Mouse (Mus musculus): Measurements from ENCODE around the gene Sugp1. TPM values are rescaled to one million over a fixed set of nuclear protein-coding genes. Genes with fewer than 3 reads are reported as not detected.
"Not testable (repeated sequence)": the region's sequence is repeated elsewhere in the genome, so short reads cannot be mapped to it uniquely, and the experiment has no call there.

The Sugp1 gene
- total RNA-seq (2021): 10 to 100 TPM; 15.8 to 17.6 TPM
- long read RNA-seq, experiment 1, transcript Sugp1-201 (14 exons, 2,681 nt): major isoform, 16 of 23 reads
- long read RNA-seq, experiment 1, partial matches to known transcripts: 7 of 23 reads
- long read RNA-seq, experiment 1, other reads (novel, unspliced or antisense): 0 of 23 reads
- long read RNA-seq, experiment 2, partial matches to known transcripts: 4 of 7 reads
- long read RNA-seq, experiment 2, other reads (novel, unspliced or antisense): 0 of 7 reads

DNA sequence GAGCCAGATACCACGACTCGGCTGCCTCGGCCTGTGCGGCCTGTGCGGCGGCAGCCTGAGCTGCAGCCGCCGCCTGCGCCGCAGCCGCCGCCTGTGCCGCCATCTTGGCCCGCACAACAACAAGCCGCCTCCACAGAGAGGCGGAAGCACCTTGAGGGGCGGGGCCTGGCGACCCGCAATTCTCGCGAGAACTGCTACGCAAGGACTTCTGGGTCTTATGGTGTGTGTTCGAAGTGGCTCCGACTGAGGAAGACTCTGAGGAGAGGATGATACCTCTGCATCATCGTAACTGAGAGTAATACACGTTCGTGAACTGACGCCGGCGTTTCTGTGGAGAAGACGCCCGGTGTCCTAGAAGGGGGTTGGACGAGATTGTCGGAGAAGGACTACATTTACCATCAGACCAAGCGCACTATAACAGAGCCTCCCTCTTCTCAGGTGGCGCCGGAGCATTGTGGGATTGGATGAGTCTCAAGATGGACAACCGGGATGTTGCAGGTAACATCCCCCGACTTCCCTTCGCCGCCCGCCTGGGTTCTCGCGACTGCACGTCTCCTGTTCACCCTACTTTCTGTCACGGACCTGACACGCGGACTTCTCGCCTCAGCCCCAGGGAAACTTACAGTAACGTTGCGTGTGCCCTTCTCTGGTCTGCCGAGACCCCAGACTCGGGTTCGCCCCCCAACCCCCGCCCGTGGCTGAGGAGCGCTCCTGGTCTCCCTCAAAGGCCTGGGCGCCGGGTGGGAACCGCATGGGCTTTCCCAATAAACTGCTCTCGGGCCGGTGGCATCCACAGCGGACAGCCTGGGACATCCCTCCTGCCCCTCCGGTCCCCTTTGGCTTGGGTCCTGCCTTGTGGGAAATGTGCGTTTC, at the start of gene Sugp1, which contains the start of gene Mau2:
Gene Sugp1, plus strand, starts transcription at position 231 of the 873 bp plus-strand sequence.
Gene Mau2, minus strand, starts transcription at position 152 of the 873 bp plus-strand sequence.
- peak; percentile 97 to 98 for DNase-seq

DNA sequence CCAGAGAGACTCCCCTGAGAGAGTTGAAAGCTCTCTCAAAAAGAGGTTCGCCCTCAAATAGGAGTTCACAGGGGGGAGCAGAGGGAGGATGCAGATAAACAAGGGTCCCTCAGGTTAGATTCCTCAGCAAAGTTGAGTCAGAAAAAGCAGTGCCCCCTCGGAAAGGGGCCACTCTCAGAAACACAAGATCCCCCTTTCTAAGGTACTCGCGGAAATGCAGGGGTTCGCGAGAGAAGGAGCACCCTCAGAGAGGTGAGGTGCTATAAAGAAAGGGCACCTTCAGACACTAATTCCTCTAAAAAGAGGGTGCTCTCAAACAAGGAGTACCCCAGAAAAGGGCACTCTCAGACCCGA, 47.2 kb upstream of the Sugp1 start:
- no peak for DNase-seq

DNA sequence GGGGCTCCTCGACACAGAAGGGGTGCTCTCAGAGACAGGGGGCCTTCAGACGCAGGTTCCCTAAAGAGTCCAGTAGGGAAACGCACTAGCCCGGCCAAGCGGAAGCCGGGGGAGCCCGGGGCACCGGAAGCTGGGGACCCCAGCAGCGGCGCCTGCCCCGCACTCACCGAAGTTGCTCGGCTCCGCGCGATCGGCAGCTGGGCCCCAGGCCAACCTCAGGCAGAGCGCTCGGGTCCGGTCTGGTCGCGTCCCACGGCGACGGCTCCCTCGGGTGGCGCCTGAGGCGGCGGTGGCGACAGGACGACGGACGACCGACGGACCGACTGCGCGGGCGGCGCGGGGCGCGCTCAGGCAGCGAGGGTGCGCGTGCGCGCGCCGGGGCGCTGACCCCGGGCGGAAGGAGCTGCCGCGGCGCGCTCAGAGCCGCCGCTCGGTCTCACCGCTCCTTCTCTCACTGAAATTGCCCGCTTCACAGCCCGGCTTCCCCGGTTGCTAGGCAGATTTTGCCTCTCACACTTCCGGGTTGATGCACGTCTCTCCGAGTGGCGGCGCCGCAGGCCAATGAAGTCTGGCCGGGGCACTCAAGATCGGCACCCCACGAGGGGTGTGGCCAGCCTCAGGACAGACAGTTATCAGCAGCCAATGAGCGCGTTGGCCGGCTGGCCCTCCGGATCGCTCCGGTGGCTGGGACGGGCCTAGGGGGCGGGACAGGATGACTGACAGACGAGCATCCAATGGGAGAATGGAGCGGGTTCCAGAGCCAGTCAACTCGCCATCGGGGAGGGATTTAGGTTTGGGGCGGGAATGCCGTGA, 46.6 kb upstream of the Sugp1 start, which contains the start of gene Gatad2a:
Gene Gatad2a, minus strand, starts transcription at position 609 of the 813 bp plus-strand sequence.
- DNase-seq: peak; percentile 100

DNA sequence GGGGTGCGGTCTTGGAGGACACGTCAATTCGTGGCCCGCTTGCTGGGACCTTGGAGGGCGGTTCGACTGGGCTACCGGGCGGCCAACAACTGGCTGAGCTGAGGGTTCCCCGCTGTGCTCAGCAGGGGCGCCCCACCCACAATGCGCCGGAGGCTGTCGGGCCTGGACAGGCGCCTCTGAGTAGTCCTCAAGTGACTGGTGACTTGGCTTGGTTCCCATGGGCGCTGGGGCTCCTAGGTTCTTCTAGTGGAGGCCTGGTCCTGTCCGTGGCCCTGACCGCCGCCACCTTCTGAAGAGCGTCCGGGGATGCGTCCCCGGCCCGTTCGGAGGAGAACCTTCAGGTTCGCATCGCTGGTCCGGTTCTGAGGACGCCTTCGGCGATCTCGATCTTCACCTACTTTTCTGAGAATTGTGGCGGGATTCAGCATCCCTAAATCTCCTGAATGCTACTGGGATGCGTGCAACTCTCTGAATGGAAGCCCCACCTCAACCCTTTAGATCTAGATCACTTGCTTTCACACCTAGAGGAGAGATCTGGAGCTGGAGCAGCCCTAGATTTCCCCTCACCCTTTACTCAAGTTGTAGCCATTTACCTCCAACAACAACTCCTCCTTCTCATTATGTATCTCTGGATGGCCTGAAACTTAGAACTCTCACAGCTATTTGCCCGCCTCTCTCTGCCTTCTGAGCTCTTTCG, 45.9 kb upstream of the Sugp1 start:
- DNase-seq: no peak

DNA sequence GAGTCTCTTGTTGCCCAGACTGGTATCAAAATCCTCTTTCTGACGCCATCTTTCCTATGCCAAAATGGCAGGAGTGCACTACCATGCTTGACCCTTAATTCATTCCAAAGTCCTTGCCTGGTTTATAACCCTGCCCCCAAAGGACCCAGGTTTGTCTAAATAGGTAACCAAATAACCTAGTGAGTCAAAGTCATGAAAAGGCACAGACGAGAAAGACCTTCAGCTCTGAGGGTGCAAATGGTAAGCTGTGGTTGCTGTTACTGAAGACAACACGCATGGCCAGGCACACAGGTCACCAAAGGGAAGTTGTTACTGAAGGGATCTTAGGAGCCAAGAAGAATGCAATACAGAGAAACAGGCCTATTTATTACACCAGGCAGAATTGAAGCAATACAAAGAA, 43.9 kb upstream of the Sugp1 start:
- no peak for DNase-seq

DNA sequence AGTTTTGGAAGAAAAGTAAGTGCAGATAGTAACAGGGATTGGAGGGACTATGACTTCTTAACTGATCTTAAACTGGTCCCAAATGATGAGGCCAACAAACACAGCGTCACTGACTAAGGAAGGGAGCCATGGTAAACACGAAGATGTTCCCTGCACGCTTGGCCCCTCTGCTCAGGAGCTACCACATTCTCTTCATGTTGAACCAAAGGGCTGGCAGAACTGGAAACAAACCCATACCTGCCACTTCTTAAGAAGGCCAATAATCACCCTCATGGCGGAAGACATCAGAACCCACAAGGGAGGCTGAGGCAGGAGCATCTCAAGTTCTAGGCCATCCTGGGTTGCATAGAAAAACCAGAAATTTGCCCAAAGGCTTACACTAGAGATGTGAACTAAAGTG, 43.4 kb upstream of the Sugp1 start:
- DNase-seq: no peak

DNA sequence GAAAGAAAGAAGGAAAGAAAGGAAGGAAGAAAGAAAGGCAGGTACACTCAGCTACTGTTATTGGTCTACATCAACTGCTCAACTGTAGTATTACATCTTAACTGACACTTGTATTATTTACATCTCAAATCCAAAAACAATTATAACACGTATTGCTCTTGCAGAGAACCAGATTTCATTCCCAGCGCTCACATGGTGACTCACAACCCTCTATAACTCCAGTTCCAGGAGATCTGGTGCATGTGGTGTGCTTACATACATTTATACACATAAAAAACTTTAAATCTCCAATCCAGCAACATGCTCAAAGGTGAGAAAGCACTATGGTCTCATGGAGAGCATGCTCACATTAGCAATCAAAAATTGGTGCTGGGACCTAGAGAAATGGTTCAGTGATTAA, 42.4 kb upstream of the Sugp1 start:
- DNase-seq: no peak

DNA sequence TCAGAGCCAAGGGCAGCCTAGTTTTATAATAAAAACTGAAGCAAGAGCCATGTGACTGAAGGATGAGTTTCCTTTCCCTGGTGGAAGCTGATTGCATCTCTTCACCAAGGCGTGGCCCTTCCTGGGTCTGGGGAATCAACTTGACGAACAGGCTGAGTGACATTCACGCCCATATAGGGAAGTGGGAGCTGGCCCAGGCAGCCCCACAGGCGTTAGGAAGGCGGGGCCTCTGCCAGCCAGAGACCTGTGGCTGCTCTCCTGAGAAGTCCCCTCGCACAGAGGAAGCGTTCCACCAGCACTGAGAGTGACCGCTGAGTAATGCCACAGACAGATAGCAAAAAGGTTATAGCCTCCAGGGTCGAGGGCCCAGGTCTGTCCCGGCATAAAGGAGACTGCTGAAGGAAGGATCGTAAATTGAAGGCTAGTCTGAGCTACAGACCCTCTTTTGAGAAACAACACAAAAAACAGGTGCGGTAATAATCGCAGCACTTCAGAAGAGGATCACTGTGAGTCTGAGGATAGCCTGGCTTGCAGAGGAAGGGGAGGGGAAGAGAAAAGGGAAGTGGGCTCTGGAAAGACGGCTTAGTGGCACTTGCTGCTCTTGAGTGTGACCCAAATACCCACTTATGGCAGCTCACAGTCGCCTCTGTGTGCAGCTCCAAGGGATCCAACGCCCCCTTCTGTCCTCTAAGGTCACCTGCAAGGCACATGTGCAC, 41.3 kb upstream of the Sugp1 start:
- peak; percentile 70 to 85 for DNase-seq

DNA sequence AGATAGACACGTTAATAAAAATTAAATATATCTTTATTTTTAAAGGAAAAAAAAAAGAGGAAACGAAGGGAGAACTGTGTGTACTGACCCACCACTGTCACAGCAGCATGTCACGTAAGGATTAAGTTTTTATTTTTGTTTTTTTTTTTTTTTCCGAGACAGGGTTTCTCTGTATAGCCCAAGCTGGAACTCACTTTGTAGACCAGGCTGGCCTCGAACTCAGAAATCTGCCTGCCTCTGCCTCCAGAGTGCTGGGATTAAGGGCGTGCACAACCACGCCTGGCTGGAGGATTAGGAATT, 40.8 kb upstream of the Sugp1 start:
- not testable (repeated sequence) for DNase-seq

DNA sequence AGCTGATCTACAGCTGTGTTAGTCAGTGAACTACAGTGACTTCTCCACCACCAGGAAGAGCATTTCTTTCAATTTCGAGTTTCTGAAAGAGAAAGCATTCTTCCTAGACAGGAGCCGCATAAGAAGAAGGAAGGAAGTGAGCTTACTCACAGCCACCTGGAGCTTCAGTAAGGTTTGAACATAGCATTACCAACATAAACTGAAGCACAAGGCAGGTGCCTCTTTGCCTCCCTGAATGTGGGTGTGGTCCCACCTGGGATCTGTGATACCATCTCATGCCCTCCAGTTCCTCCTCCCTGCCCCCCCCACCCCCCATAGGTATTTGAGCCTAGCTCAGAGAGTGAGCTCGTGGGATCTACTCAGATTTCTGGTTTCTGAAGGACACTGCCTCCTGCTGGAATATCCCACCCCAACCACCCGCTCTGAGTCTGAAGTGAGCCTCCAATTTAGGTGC, 39.4 kb upstream of the Sugp1 start:
- DNase-seq: peak in 1 of 2 experiments; percentile 20

DNA sequence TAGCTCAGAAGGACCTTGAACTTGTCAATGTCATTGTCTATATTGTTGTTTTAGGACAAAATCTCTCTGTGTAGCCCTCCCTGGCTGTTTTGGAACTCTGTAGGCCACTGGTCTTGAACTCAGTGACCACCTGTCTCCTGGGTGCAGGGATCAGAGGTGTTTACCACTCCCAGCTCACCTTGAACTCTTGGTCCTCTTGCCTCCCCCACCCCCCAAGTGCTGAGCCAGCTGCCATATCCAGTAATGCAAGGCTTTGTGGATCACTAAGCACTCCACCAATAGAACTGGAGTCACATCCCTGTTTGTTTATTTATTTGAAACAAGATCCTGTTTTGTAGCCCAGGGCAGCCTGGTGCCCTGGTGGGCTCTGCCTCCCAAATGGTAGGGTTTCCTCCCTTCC, 38.3 kb upstream of the Sugp1 start:
- no peak for DNase-seq

DNA sequence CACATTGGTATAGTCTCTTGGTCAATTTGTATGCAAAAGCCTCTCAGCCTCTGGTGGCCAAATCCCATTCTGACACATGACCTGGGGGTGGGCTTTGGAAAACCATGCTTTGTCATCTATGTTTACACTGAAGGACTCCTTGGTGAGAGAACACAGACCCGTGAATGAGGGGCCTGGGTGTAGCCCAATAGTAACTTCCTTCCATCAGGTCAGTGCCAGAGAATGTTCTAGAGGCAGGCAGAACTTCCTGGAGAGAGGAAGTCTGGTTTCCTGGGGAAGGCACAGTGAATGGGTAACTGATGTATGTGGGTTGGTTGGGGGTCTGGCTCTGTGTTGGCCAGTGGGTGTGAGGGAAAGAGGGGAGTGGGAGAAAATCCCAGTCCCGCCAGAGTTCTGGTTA, 37.4 kb upstream of the Sugp1 start:
- peak; percentile 47 to 79 for DNase-seq

DNA sequence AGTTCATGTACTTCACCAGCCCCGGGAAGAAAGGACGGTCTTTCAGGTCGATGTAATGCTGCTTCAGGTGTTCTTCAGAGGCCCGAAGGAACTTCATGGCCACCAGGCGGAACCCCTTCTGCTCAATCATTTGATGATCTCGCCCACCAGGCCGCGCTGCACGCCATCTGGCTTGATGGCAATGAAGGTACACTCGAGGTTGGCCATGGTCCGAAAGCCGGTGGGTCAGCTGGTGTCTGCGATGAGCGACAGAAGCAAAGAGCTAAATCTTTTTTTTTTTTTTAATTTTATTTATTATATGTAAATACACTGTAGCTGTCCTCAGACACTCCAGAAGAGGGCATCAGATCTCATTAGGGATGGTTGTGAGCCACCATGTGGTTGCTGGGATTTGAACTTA, 31.8 kb upstream of the Sugp1 start:
- not testable (repeated sequence) for DNase-seq

DNA sequence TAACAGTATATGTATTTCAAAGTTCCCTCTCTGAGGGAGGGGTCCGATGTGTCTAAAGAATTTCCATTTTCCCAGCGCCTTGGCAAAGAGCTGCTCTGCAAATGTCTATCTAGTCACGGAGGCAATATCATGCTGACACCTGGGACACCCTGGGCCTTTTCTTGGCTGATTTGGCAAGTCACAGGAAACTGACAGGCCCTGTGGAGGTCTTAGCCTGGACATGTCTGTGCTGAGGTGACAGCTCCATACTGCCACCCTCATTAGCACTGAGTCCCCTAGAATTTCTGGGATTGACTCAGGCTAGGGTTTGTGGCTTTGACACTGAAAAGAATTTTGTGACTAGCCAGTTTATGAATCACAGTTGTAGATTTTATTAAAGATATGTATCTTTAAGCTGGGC, 30.3 kb upstream of the Sugp1 start:
- DNase-seq: no peak

DNA sequence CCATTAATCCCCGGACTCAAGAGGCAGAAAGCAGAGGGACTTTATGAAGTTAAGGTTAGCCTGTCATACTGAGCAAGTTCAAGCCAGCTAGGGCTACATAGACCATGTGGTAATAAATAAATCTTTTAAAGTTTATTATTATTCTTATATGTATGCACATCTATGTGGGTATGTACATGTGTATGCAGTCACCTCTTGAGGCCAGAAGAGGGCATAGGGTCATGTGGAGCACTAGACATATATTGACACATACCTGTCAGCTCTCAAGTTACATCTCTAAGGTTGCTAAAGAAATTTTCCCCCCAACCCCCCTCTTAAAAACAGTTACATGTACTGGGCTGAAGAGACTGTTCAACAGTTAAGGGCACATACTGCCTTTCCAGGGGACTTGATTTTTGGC, 29.9 kb upstream of the Sugp1 start:
- no peak for DNase-seq

DNA sequence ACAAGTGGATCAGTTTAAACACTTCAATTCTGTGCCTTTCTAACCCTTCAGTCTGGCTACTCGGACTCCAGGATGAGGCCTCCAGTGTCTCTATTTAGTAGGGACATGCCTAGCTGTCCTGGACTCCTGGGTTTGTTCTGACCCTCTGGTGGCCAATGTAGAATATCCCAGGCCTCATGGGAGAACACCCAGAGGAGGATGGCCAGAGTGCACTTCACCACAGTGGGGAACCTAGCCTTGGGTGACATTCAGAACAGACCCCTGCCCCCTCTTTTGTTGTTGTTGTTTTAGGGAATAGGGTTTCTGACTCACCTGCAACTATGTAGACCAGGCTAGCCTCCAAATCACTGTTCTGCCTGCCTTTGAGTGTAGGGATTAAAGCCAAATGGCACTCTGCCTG, 27.6 kb upstream of the Sugp1 start:
- no peak for DNase-seq

DNA sequence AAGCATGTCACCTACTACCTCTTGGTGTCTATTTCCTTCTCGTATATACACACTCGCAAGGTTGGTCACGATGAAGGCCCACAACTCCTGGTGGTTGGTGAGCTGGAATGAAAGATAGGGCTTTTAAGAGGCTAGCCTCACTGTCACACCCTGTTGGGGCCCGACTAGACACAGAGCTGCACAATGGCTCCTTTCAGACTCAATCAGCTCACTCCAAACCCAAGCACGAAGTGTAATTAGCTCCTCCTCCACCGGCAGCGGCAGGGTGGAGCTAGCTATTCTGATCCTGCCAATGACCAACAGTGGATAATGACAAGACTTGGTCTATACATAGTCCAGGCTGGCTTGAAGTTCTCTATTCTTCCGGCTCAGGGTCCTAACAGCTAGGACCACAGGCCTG, 19.0 kb upstream of the Sugp1 start:
- DNase-seq: no peak

DNA sequence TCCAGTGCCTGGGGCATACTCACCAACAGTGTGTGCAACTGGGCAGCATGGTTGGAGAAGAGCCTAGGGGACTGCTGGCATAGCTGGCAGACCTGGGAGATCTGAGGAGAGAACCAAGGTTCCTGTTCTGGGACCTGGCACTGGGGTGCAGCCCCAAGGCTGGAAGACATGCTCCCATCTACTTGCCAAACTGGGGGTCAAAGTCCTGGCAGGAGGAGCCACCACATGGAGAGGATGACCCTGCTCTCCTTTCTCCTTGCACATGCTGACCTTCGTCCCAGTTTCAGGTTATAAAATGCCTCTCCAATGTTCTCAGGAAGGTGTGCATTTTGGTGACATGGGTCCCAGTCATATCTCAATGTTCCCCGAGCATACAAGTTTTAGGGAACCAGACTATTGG, 16.5 kb upstream of the Sugp1 start:
- DNase-seq: no peak

DNA sequence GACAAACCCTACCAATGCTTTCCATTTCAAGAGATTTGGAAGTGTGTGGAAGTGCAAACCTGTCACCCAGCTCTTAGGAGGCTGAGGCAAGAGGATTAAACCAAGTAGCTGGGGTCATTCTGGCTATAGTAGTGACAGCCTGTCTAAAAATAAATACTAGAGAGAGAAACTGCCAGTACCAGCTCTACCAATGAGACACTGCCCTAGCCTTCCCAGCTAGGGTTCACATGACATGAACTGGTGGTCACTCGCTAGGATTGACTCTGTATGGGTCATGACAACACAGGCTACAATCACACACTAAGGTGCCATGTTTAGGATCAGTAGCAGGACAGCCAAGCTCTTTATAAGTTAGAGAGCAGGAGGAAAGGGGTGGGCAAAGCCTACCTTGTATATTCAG, 12.4 kb upstream of the Sugp1 start:
- peak in 1 of 2 experiments; percentile 24 for DNase-seq

DNA sequence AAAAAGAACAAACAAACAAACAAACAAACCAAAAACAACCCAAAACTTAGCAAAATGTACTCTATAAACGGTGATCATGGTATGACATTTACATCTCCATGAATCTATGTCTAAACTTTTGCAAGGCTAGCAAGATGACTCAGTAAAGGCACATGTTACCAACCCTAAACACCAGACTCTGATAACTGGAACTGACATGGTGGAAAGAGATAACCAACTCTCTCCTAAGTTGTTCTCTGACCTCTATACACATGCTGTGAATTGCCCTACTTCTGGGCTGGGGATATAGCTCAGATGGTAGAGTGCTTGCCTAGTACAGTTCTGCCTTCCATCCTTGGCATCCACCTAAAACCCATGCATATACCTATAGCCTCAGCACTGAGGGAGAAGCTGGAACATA, 4.6 kb upstream of the Sugp1 start:
- no peak for DNase-seq

DNA sequence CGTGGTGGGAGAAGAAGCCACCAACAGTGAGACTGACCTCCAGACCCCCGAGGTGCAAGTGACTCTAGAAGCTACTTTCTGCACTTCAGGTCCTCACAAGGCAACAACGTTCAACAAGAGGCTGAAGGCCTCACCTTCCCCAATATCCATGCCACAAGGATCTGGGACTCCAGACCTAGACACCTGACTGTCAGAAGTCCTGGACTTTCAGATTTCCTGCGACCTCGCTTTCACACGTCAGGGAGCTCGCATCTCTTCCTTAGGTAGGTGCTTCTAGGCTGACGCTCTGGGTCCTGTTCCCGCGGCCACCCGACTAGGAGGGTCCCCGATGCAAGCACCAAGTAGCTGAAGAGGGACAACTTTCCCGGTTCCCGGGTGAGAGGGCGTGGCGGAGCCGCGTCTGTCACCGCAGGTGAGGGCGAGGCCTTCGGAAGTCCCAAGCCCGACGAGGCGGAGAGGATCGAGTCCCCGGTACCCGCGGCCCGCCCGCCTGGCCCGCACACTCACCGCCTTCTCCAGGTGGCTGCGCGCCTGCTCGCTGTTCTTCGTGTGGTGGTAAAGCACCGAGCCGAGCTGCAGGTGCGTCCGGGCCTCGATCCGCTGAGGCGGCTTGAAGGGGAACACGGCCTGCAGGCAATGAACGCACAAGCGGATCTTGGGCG, 597 bp upstream of the Sugp1 start:
- DNase-seq: no peak
